Mouse (Mus musculus) forebrain, embryonic 14.5 days (tissue): ENCODE data around the gene Slc5a4b. TPM values are rescaled to one million over a fixed set of nuclear protein-coding genes. Genes with fewer than 3 reads are reported as not detected.
A peak's percentile ranks its signal among the peaks of the same experiment; 100 is the strongest.

Experiments
- ATAC-seq: fragments of 200-750 bp; cut with Nextera tagmentation; 2 replicates; pipeline ENCODE4 v1.8.0; 2017; ENCODE audit warnings: mild to moderate bottlenecking, moderate library complexity
- DNase-seq: peaks from one replicate; pipeline ENCODE4 v3.0.0-alpha.2; 2015; ENCODE audit warnings: low spot score
- H3K27ac ChIP-seq: fragments of 300-500 bp; sonication (generic); 2 replicates; pipeline ENCODE4 v1.5.1; 2014; ENCODE audit warnings: low read depth, mild to moderate bottlenecking, control low read depth, low read length, moderate library complexity
- H3K27me3 ChIP-seq: fragments of 300-500 bp; sonication (generic); replicated peaks from 2 replicates; pipeline ENCODE4 v1.6.1; 2014; ENCODE audit warnings: low read length, control low read depth, mixed read lengths; ENCODE audit not compliant: control insufficient read depth, insufficient read depth
- H3K36me3 ChIP-seq: fragments of 300-500 bp; sonication (generic); 2 replicates; pipeline ENCODE4 v1.6.1; 2014; ENCODE audit warnings: low read length, control low read depth; ENCODE audit not compliant: control insufficient read depth, insufficient read depth
- H3K4me1 ChIP-seq: fragments of 300-500 bp; sonication (generic); 2 replicates; pipeline ENCODE4 v1.6.1; 2014; ENCODE audit warnings: antibody characterized with exemption, low read length, control low read depth; ENCODE audit not compliant: control insufficient read depth, insufficient read depth
- H3K4me2 ChIP-seq: fragments of 300-500 bp; sonication (generic); 2 replicates; pipeline ENCODE4 v1.6.1; 2014; ENCODE audit warnings: mild to moderate bottlenecking, control low read depth, low read length
- H3K4me3 ChIP-seq: fragments of 300-500 bp; sonication (generic); 2 replicates; pipeline ENCODE4 v1.5.1; 2014; ENCODE audit warnings: low read depth, low read length, control low read depth
- H3K9ac ChIP-seq: fragments of 300-500 bp; sonication (generic); 2 replicates; pipeline ENCODE4 v1.6.1; 2014; ENCODE audit warnings: mild to moderate bottlenecking, low read length, control low read depth, moderate library complexity
- H3K9me3 ChIP-seq: fragments of 300-500 bp; sonication (generic); replicated peaks from 2 replicates; pipeline ENCODE4 v1.6.1; 2016; ENCODE audit warnings: low read length, control low read depth, mixed read lengths; ENCODE audit not compliant: control insufficient read depth
- WGBS: fragments of 180-500 bp; shearing (Covaris S2); extraction: QIAGEN DNeasy Blood & Tissue Kit; methylation state at CpG from one replicate; pipeline ENCODE4 v1.1.7; 2014; 5-methylcytosine and 5-hydroxymethylcytosine counted together
- polyA plus RNA-seq: library from polyadenylated mRNA; unstranded; fragments of >200 nt; fragmentation: Nextera tagmentation; extraction: Ambion mirVana; gene quantifications from 2 replicates; pipeline ENCODE4 v1.2.1, GENCODE M21; 2014

Gene Slc5a4b
- polyA plus RNA-seq, 1 experiment from 2014 or later = not detected

- Histone ChIP-seq H3K27me3 (no peaks in the 10 kb centered on the region), H3K4me2 (no peak overlapping the region), H3K9ac (no peak overlapping the region), H3K9me3 (no peaks in the 10 kb centered on the region), H3K4me3 (no peak overlapping the region), H3K4me1 (no peaks in the 10 kb centered on the region), H3K36me3 (no peaks in the 10 kb centered on the region), H3K27ac (no peak overlapping the region)
- WGBS = 86% methylated on average over 11 of the region's 11 CpGs
- no peak for DNase-seq
- ATAC-seq = no peak
These were observed 58.9 kb downstream of the Slc5a4b start for GRCm38 (mm10) chr10:76051860-76052259.

GRCm38 (mm10) chr10:76048967-76049366 is 61.8 kb downstream of the Slc5a4b start:
- H3K36me3 ChIP-seq = peaks cover 6% of the 10 kb centered on the region; the same call in 1 of the 2 replicates
- H3K9me3 ChIP-seq = no peaks in the 10 kb centered on the region
- no peak for ATAC-seq
- no peak overlapping the region for H3K4me3 ChIP-seq
- 67% methylated on average over 6 of the region's 6 CpGs for WGBS
- no peak overlapping the region for H3K4me2 ChIP-seq
- no peaks in the 10 kb centered on the region for H3K4me1 ChIP-seq
- no peaks in the 10 kb centered on the region for H3K27me3 ChIP-seq
- H3K9ac ChIP-seq = no peak overlapping the region
- no peak overlapping the region for H3K27ac ChIP-seq
- no peak for DNase-seq

GRCm38 (mm10) chr10:76047182-76047869 is 63.4 kb downstream of the Slc5a4b start:
- H3K4me2 ChIP-seq = no peak overlapping the region
- WGBS = 50% methylated on average over 5 of the region's 5 CpGs
- DNase-seq = no peak

GRCm38 (mm10) chr10:76046754-76047153 is 64.0 kb downstream of the Slc5a4b start:
- Histone ChIP-seq H3K4me2 (no peak overlapping the region), H3K27ac (no peak overlapping the region), H3K36me3 (peaks cover 13% of the 10 kb centered on the region), H3K4me1 (no peaks in the 10 kb centered on the region), H3K27me3 (no peaks in the 10 kb centered on the region), H3K9ac (no peak overlapping the region), H3K4me3 (no peak overlapping the region), H3K9me3 (no peaks in the 10 kb centered on the region)
- DNase-seq (no peak), ATAC-seq (no peak)
- 74% methylated on average over 1 of the region's 1 CpGs for WGBS

More at GRCm38 (mm10) chr10:76047182-76047869, 63.4 kb downstream of the Slc5a4b start:
- ATAC-seq = no peak
- Histone ChIP-seq H3K9ac (no peak overlapping the region), H3K36me3 (peaks cover 13% of the 10 kb centered on the region), H3K27ac (no peak overlapping the region), H3K4me3 (no peak overlapping the region), H3K9me3 (no peaks in the 10 kb centered on the region), H3K27me3 (no peaks in the 10 kb centered on the region), H3K4me1 (no peaks in the 10 kb centered on the region)

- no peak for DNase-seq
- Histone ChIP-seq H3K27ac (no peak overlapping the region), H3K9me3 (no peaks in the 10 kb centered on the region), H3K36me3 (peaks cover 27% of the 10 kb centered on the region), H3K4me1 (no peaks in the 10 kb centered on the region), H3K4me2 (no peak overlapping the region), H3K9ac (no peak overlapping the region), H3K4me3 (no peak overlapping the region), H3K27me3 (no peaks in the 10 kb centered on the region)
- ATAC-seq = no peak
- WGBS = 46% methylated on average over 5 of the region's 5 CpGs
These were observed 65.4 kb downstream of the Slc5a4b start for GRCm38 (mm10) chr10:76045343-76045742.

GRCm38 (mm10) chr10:76036962-76037361 is 73.8 kb downstream of the Slc5a4b start:
- H3K9me3 ChIP-seq = no peaks in the 10 kb centered on the region
- H3K4me3 ChIP-seq = no peak overlapping the region
- H3K4me2 ChIP-seq = no peak overlapping the region
- H3K27ac ChIP-seq = no peak overlapping the region
- peaks cover 9% of the 10 kb centered on the region for H3K4me1 ChIP-seq
- H3K9ac ChIP-seq = no peak overlapping the region
- H3K27me3 ChIP-seq = no peaks in the 10 kb centered on the region
- DNase-seq = no peak
- ATAC-seq = no peak
- 96% methylated on average over 5 of the region's 5 CpGs for WGBS
- peaks cover 52% of the 10 kb centered on the region for H3K36me3 ChIP-seq

GRCm38 (mm10) chr10:76035277-76035676 is 75.5 kb downstream of the Slc5a4b start:
- DNase-seq (no peak), ATAC-seq (no peak)
- Histone ChIP-seq H3K4me1 (peaks cover 9% of the 10 kb centered on the region), H3K4me2 (no peak overlapping the region), H3K9ac (no peak overlapping the region), H3K27me3 (no peaks in the 10 kb centered on the region), H3K36me3 (peaks cover 37% of the 10 kb centered on the region), H3K4me3 (no peak overlapping the region), H3K27ac (no peak overlapping the region), H3K9me3 (no peaks in the 10 kb centered on the region)

- peaks cover 26% of the 10 kb centered on the region for H3K36me3 ChIP-seq
- H3K27ac ChIP-seq = no peak overlapping the region
- H3K9me3 ChIP-seq = no peaks in the 10 kb centered on the region
- H3K9ac ChIP-seq = no peak overlapping the region
- H3K27me3 ChIP-seq = no peaks in the 10 kb centered on the region
- peak overlapping the region; percentile 74; the same call in 1 of the 2 replicates for H3K4me2 ChIP-seq
- no peak overlapping the region for H3K4me3 ChIP-seq
- DNase-seq = no peak
- no peak for ATAC-seq
- H3K4me1 ChIP-seq = peaks cover 9% of the 10 kb centered on the region
- 97% methylated on average over 8 of the region's 8 CpGs for WGBS
These were observed 76.7 kb downstream of the Slc5a4b start for GRCm38 (mm10) chr10:76034001-76034600.

GRCm38 (mm10) chr10:76033119-76033455 is 77.7 kb downstream of the Slc5a4b start:
- peak overlapping the region; percentile 83 for H3K4me3 ChIP-seq
- H3K27ac ChIP-seq = no peak overlapping the region
- H3K9ac ChIP-seq = peak overlapping the region; percentile 90
- ATAC-seq (no peak), DNase-seq (no peak)
- peaks cover 9% of the 10 kb centered on the region for H3K4me1 ChIP-seq
- H3K27me3 ChIP-seq = no peaks in the 10 kb centered on the region
- peaks cover 15% of the 10 kb centered on the region for H3K36me3 ChIP-seq
- no peaks in the 10 kb centered on the region for H3K9me3 ChIP-seq
- peak overlapping the region; percentile 74 for H3K4me2 ChIP-seq
- 20% methylated on average over 7 of the region's 7 CpGs for WGBS
